Mouse (Mus musculus): Measurements from ENCODE around the gene Pdlim4. TPM values are rescaled to one million over a fixed set of nuclear protein-coding genes. Genes with fewer than 3 reads are reported as not detected.
A peak's percentile ranks its signal among the peaks of the same experiment; 100 is the strongest.

Pdlim4 gene
- polyA plus RNA-seq (2015; fragmentation: Nextera tagmentation; extraction: Ambion mirVana), result 37.4 and 38.4 TPM in 2 replicates

GRCm38 (mm10) chr11:54068520-54069371, at the start of gene Pdlim4:
Gene Pdlim4, minus strand, starts transcription at chr11:54069014.
- peak within 1 kb of the TSS; percentile 91 for H3K4me2 ChIP-seq (ENCODE audit: low read length)
- H3K27ac ChIP-seq (ENCODE audit: low read depth, low read length), result peak within 1 kb of the TSS; percentile 64
- H3K27me3 ChIP-seq (replicated peaks; ENCODE audit: control insufficient read depth, insufficient read depth, low read length), result no peaks in the 10 kb centered on the region
- H3K9me3 ChIP-seq (ENCODE audit: control insufficient read depth, low read length), result no peaks in the 10 kb centered on the region
- peak within 1 kb of the TSS; percentile 75 for H3K9ac ChIP-seq (ENCODE audit: low read depth, low read length)
- peak; percentile 70 for ATAC-seq
- no peaks in the 10 kb centered on the region for H3K36me3 ChIP-seq (ENCODE audit: control insufficient read depth, insufficient read depth, low read length)
- H3K4me3 ChIP-seq (ENCODE audit: low read length), result peak within 1 kb of the TSS; percentile 57
- 2% methylated on average over 31 of the region's 61 CpGs for WGBS
- peaks cover 10% of the 10 kb centered on the region for H3K4me1 ChIP-seq (ENCODE audit: control insufficient read depth, insufficient read depth, low read depth, low read length)

- Histone ChIP-seq H3K4me3 (ENCODE audit: low read length) (no peak overlapping the region), H3K4me2 (ENCODE audit: low read length) (no peak overlapping the region), H3K4me1 (ENCODE audit: control insufficient read depth, insufficient read depth, low read depth, low read length) (peaks cover 20% of the 10 kb centered on the region), H3K27me3 (replicated peaks; ENCODE audit: control insufficient read depth, insufficient read depth, low read length) (no peaks in the 10 kb centered on the region), H3K36me3 (ENCODE audit: control insufficient read depth, insufficient read depth, low read length) (no peaks in the 10 kb centered on the region), H3K9me3 (ENCODE audit: control insufficient read depth, low read length) (no peaks in the 10 kb centered on the region), H3K9ac (ENCODE audit: low read depth, low read length) (no peak overlapping the region), H3K27ac (ENCODE audit: low read depth, low read length) (no peak overlapping the region)
- 72% methylated on average over 10 of the region's 10 CpGs for WGBS
- no peak for ATAC-seq
Measured at GRCm38 (mm10) chr11:54117096-54117495, 48.3 kb upstream of the Pdlim4 start.

GRCm38 (mm10) chr11:54116406-54116805, 47.6 kb upstream of the Pdlim4 start:
- WGBS, result 59% methylated on average over 4 of the region's 4 CpGs
- Histone ChIP-seq H3K4me2 (ENCODE audit: low read length) (no peak overlapping the region), H3K9ac (ENCODE audit: low read depth, low read length) (no peak overlapping the region), H3K36me3 (ENCODE audit: control insufficient read depth, insufficient read depth, low read length) (no peaks in the 10 kb centered on the region), H3K27me3 (replicated peaks; ENCODE audit: control insufficient read depth, insufficient read depth, low read length) (no peaks in the 10 kb centered on the region), H3K4me3 (ENCODE audit: low read length) (no peak overlapping the region), H3K9me3 (ENCODE audit: control insufficient read depth, low read length) (no peaks in the 10 kb centered on the region), H3K27ac (ENCODE audit: low read depth, low read length) (no peak overlapping the region), H3K4me1 (ENCODE audit: control insufficient read depth, insufficient read depth, low read depth, low read length) (peaks cover 25% of the 10 kb centered on the region)
- ATAC-seq, result no peak

DNA sequence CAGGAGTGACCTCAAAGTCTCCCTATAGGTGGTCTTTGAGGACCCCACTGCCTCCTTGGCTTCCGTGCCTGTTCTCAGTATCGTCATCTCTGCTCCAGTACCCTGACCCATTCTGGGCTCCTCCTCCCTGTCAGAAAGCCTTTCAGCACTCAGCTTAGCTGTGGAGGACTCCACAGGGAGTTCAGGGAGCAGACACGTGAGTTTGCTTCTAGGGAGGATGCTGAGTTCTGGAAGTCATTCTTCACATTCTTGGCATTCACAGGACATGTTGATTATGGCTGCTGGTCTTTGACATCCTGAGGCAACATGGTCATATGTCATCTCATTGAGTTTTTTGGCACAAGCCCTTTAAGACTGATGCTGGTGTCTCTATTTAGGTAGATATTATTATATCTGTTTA, 47.1 kb upstream of the Pdlim4 start:
- H3K27ac ChIP-seq (ENCODE audit: low read depth, low read length), result no peak overlapping the region
- peaks cover 25% of the 10 kb centered on the region for H3K4me1 ChIP-seq (ENCODE audit: control insufficient read depth, insufficient read depth, low read depth, low read length)
- no peak overlapping the region for H3K4me3 ChIP-seq (ENCODE audit: low read length)
- WGBS, result 42% methylated on average over 3 of the region's 3 CpGs
- H3K27me3 ChIP-seq (replicated peaks; ENCODE audit: control insufficient read depth, insufficient read depth, low read length), result no peaks in the 10 kb centered on the region
- no peaks in the 10 kb centered on the region for H3K36me3 ChIP-seq (ENCODE audit: control insufficient read depth, insufficient read depth, low read length)
- no peak for ATAC-seq
- H3K9me3 ChIP-seq (ENCODE audit: control insufficient read depth, low read length), result no peaks in the 10 kb centered on the region
- no peak overlapping the region for H3K4me2 ChIP-seq (ENCODE audit: low read length)
- H3K9ac ChIP-seq (ENCODE audit: low read depth, low read length), result no peak overlapping the region

DNA sequence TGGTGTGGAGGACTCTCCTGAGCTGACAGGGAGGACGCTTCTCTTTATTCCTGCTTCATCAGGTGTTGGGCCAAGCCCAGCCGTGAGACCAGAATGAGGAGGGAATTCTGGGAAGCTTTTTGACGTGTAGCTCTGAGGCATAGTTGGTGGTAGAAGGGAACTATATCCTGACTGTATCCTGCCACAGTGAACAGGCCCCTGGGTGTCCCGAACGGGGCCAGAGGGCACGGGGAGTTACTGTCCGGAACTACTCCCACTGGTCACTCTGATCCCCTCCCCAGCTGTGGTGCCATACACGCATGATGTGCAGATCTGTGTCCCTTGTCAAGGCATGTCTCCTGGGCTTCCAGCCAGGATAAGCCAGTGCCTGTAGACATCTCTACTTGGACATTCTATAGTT, 46.5 kb upstream of the Pdlim4 start:
- Histone ChIP-seq H3K9me3 (ENCODE audit: control insufficient read depth, low read length) (no peaks in the 10 kb centered on the region), H3K4me1 (ENCODE audit: control insufficient read depth, insufficient read depth, low read depth, low read length) (peaks cover 25% of the 10 kb centered on the region), H3K4me2 (ENCODE audit: low read length) (no peak overlapping the region), H3K36me3 (ENCODE audit: control insufficient read depth, insufficient read depth, low read length) (no peaks in the 10 kb centered on the region), H3K4me3 (ENCODE audit: low read length) (no peak overlapping the region), H3K9ac (ENCODE audit: low read depth, low read length) (no peak overlapping the region), H3K27ac (ENCODE audit: low read depth, low read length) (no peak overlapping the region), H3K27me3 (replicated peaks; ENCODE audit: control insufficient read depth, insufficient read depth, low read length) (no peaks in the 10 kb centered on the region)
- WGBS, result 85% methylated on average over 8 of the region's 8 CpGs
- no peak for ATAC-seq

DNA sequence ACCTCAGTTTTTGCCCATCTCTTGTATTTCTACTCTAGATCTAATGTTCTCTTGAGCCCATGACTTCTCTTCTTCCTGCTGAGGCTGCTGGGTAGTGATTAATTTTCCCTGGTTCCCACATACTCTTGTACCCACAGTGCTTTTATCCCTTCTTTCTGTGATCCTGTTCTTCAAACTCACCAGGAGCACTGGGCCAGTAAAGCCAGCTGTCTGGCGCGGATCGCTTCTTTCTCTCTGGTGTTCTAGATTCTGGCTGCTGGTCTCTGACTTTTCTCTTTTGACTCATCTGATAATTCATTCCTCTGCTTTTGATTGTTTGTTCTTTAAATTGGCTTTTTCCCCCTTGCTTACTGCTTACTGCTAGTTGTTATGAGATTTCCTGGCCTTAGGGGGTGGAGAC, 45.9 kb upstream of the Pdlim4 start:
- H3K27ac ChIP-seq (ENCODE audit: low read depth, low read length), result no peak overlapping the region
- WGBS, result 85% methylated on average over 3 of the region's 3 CpGs
- H3K9me3 ChIP-seq (ENCODE audit: control insufficient read depth, low read length), result no peaks in the 10 kb centered on the region
- no peaks in the 10 kb centered on the region for H3K36me3 ChIP-seq (ENCODE audit: control insufficient read depth, insufficient read depth, low read length)
- peaks cover 25% of the 10 kb centered on the region for H3K4me1 ChIP-seq (ENCODE audit: control insufficient read depth, insufficient read depth, low read depth, low read length)
- no peak overlapping the region for H3K4me3 ChIP-seq (ENCODE audit: low read length)
- H3K9ac ChIP-seq (ENCODE audit: low read depth, low read length), result no peak overlapping the region
- no peak overlapping the region for H3K4me2 ChIP-seq (ENCODE audit: low read length)
- no peaks in the 10 kb centered on the region for H3K27me3 ChIP-seq (replicated peaks; ENCODE audit: control insufficient read depth, insufficient read depth, low read length)
- ATAC-seq, result no peak

DNA sequence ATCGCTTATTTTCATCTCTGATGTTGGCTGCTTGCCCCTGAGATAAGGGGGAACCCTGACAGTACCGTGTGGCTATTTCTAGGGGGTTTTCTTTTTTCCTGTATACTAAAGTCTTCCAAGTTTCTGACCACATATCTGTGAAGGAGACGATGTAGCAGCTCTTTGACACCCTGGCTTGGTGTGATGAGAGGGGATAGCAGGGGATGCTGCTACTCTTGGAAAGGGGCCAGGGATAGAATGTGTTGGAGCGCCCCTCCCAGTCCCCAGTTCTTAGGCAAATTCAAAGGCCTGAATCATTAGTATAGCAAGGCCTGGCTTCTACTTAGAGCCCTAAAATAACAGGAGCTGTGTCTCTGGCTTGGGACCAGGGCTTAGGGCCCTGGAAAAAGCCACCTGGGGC, 44.5 kb upstream of the Pdlim4 start:
- peak overlapping the region; percentile 42 for H3K9ac ChIP-seq (ENCODE audit: low read depth, low read length)
- peak overlapping the region; percentile 75 for H3K27ac ChIP-seq (ENCODE audit: low read depth, low read length)
- H3K4me3 ChIP-seq (ENCODE audit: low read length), result no peak overlapping the region
- no peaks in the 10 kb centered on the region for H3K9me3 ChIP-seq (ENCODE audit: control insufficient read depth, low read length)
- no peaks in the 10 kb centered on the region for H3K36me3 ChIP-seq (ENCODE audit: control insufficient read depth, insufficient read depth, low read length)
- peak overlapping the region; percentile 20 for H3K4me2 ChIP-seq (ENCODE audit: low read length)
- H3K27me3 ChIP-seq (replicated peaks; ENCODE audit: control insufficient read depth, insufficient read depth, low read length), result no peaks in the 10 kb centered on the region
- no peak; the same call in 1 of the 2 replicates for ATAC-seq
- peaks cover 25% of the 10 kb centered on the region for H3K4me1 ChIP-seq (ENCODE audit: control insufficient read depth, insufficient read depth, low read depth, low read length)
- 14% methylated on average over 4 of the region's 4 CpGs for WGBS

DNA sequence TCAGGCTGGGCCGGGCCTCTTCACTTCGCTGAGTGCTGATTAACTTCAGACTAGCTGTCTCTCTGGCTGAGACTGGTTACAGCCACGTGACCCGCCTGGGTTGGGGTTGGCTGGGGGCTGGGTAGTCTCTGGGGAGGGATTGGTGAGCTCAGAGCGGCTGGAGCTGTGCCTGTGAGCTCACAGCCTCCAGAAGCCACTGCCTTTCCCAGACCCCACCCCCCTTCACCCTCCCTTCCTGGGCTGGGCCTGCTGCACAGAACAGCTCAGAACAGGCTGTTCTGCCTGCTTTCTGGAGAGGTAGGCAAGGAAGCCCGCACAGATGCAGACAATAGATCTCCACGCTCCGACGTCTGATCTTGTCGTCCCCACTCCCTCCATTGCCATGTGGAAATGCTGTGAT, 44.1 kb upstream of the Pdlim4 start:
- peak; percentile 97 for ATAC-seq
- H3K4me3 ChIP-seq (ENCODE audit: low read length), result no peak overlapping the region
- no peaks in the 10 kb centered on the region for H3K27me3 ChIP-seq (replicated peaks; ENCODE audit: control insufficient read depth, insufficient read depth, low read length)
- H3K4me1 ChIP-seq (ENCODE audit: control insufficient read depth, insufficient read depth, low read depth, low read length), result peaks cover 25% of the 10 kb centered on the region
- H3K36me3 ChIP-seq (ENCODE audit: control insufficient read depth, insufficient read depth, low read length), result no peaks in the 10 kb centered on the region
- peak overlapping the region; percentile 20 for H3K4me2 ChIP-seq (ENCODE audit: low read length)
- 2% methylated on average over 10 of the region's 10 CpGs for WGBS
- H3K27ac ChIP-seq (ENCODE audit: low read depth, low read length), result peak overlapping the region; percentile 75
- peak overlapping the region; percentile 42 for H3K9ac ChIP-seq (ENCODE audit: low read depth, low read length)
- no peaks in the 10 kb centered on the region for H3K9me3 ChIP-seq (ENCODE audit: control insufficient read depth, low read length)

DNA sequence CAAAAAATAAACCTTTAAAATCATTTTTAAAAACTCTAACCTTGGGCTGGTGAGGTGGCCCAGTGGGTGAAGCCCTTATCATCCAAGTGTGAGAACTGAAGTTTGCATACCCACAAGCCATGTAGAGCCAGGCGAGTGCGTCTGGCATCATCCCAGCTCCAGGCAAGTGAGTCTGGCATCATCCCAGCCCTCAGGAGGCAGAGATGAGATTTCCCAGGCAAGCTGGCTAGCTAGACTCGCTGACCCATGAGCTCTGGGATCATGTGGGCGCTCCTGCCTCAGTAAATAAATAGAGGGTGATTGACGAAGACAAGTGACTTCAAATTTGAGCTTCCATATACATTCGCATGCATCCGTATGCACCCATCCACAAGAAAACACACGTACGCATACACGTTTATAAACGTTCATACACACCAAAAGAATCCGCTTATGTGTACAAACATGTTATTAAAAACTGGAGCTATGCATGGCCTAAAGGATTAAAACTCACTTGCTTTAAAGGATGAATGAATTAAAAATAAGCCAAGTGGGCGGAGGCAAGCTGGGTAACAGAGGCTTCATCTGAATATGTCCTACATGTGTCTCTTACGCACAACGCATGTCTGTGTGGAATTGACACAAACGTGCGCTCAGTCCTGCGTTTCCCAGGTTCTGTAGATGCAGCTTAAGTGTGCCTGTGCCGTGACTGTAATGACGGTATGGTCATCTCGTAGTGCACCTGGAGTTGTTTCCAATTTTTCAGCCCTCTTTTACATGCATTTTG, 43.3 kb upstream of the Pdlim4 start:
- WGBS, result 54% methylated on average over 21 of the region's 21 CpGs
- Histone ChIP-seq H3K4me3 (ENCODE audit: low read length) (no peak overlapping the region), H3K4me2 (ENCODE audit: low read length) (no peak overlapping the region)

More for the DNA sequence above, 43.3 kb upstream of the Pdlim4 start:
- no peaks in the 10 kb centered on the region for H3K36me3 ChIP-seq (ENCODE audit: control insufficient read depth, insufficient read depth, low read length)
- H3K9me3 ChIP-seq (ENCODE audit: control insufficient read depth, low read length), result no peaks in the 10 kb centered on the region
- peaks cover 27% of the 10 kb centered on the region for H3K4me1 ChIP-seq (ENCODE audit: control insufficient read depth, insufficient read depth, low read depth, low read length)
- H3K9ac ChIP-seq (ENCODE audit: low read depth, low read length), result no peak overlapping the region
- no peaks in the 10 kb centered on the region for H3K27me3 ChIP-seq (replicated peaks; ENCODE audit: control insufficient read depth, insufficient read depth, low read length)
- H3K27ac ChIP-seq (ENCODE audit: low read depth, low read length), result peak overlapping the region; percentile 75
- no peak for ATAC-seq

Data from hindbrain, embryonic 16.5 days (tissue).